Mouse (Mus musculus) G1E (cell line): ENCODE data around the gene Tbc1d10b. TPM values are rescaled to one million over a fixed set of nuclear protein-coding genes. Genes with fewer than 3 reads are reported as not detected.
"Not testable (repeated sequence)": the region's sequence is repeated elsewhere in the genome, so short reads cannot be mapped to it uniquely, and the experiment has no call there.

Experiments used
- ATAC-seq: 2 replicates; pipeline ENCODE4 v1.8.0; 2016; ENCODE audit warnings: mild to moderate bottlenecking; ENCODE audit not compliant: insufficient number of reproducible peaks, poor library complexity, low FRiP score, severe bottlenecking; ENCODE audit errors: extremely low read depth
- DNase-seq: peaks from one replicate; pipeline ENCODE4 v3.0.0; 2012; ENCODE audit warnings: low spot score
- H3K27me3 ChIP-seq: 2 replicates; pipeline ENCODE4 v1.6.1; 2012; ENCODE audit warnings: mild to moderate bottlenecking, low read length, inconsistent platforms; ENCODE audit not compliant: insufficient read depth
- H3K36me3 ChIP-seq: replicated peaks from 2 replicates; pipeline ENCODE3; 2012; ENCODE audit warnings: mild to moderate bottlenecking, inconsistent platforms
- H3K4me1 ChIP-seq: 2 replicates; pipeline ENCODE4 v1.6.1; 2012; ENCODE audit warnings: low read depth, low read length, inconsistent platforms, mixed read lengths; ENCODE audit not compliant: insufficient read depth
- H3K4me3 ChIP-seq: 2 replicates; pipeline ENCODE4 v1.5.1; 2012; ENCODE audit warnings: low read depth, mild to moderate bottlenecking, inconsistent platforms, low read length, moderate library complexity, mixed read lengths
- H3K9me3 ChIP-seq: replicated peaks from 2 replicates; pipeline ENCODE4 v1.6.1; 2012; ENCODE audit warnings: inconsistent platforms
- CTCF ChIP-seq: IDR thresholded peaks from 2 replicates; pipeline ENCODE4 v1.5.1; 2012; ENCODE audit warnings: low read depth, low read length, inconsistent platforms, mixed read lengths
- GATA1 ChIP-seq: IDR thresholded peaks from 2 replicates; pipeline ENCODE4 v1.6.1; 2012; ENCODE audit warnings: borderline replicate concordance, low read length, inconsistent platforms, mixed read lengths
- POLR2AphosphoS5 ChIP-seq: IDR thresholded peaks from 2 replicates; pipeline ENCODE4 v1.6.1; 2012; ENCODE audit warnings: low read depth, low read length, inconsistent platforms; ENCODE audit not compliant: insufficient replicate concordance
- TAL1 ChIP-seq: conservative IDR thresholded peaks from 2 replicates; pipeline ENCODE4 v1.6.1; 2012; ENCODE audit warnings: low read depth, low read length, inconsistent platforms, mixed read lengths
- polyA plus RNA-seq: library from polyadenylated mRNA; stranded (reverse); fragments of >175 nt; gene quantifications from 2 replicates; pipeline ENCODE4 v1.2.3, GENCODE M21; 2012
- total RNA-seq, 2 experiments: library from RNA; stranded (forward) in 1 of 2; stranded (reverse) in 1 of 2; fragments of 200-1000 nt in 1 of 2; fragments of >200 nt in 1 of 2; fragmentation: Nextera tagmentation in 1 of 2; gene quantifications; 2 replicates each; pipeline ENCODE4 v1.2.3; 2014 to 2017

Tbc1d10b gene
- total and polyA plus RNA-seq, 3 experiments, result 26.7 to 74.1 (median 40.1) TPM

DNA sequence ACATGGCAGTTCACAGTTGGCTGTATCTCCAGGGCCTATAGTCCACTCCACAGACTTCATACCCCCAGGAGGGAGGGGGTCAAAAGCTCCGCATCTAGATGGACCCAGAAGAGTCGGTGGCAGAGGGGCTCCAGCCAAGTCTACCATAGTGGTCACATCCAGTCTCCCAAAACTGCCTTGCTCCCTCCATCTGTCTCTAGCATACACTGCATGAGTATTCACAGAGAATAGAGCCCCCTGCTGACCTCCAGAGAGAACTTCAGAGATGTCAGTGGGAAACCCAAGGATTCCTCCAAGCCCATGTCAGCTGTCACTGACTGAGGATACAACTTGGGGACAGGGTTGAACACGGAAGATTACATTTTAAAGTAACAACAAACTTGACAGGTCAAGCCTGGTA is 22.7 kb downstream of the Tbc1d10b start:
- TF ChIP-seq TAL1 (no peak), CTCF (0 out of 2 replicates have a peak, but pooled peaks have one; percentile 13), GATA1 (no peak)
- H3K27me3 ChIP-seq, result no peaks in the 10 kb centered on the region
- no peaks in the 10 kb centered on the region for H3K9me3 ChIP-seq
- no peak for DNase-seq
- no peak for ATAC-seq
- peaks cover 86% of the 10 kb centered on the region for H3K4me1 ChIP-seq
- no peak overlapping the region for H3K4me3 ChIP-seq
- H3K36me3 ChIP-seq, result peaks cover 35% of the 10 kb centered on the region

DNA sequence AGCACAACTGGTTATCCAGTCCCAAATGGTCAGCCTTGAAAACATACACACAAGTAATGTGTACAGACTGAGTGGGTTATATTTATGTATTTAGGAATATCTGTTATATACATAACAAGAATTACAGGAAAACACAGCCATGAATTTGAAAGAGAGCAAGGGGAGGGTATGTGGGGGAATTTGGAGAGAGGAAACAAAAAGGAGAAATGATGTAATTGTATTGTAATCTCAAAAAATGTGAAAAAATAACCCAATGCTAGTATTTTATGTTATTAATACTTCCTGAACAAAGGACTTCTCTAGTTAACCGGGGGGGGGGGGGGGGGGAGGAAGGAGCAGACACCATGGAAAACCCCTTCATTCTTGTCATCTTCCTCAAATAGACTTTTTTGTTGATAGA is 23.5 kb downstream of the Tbc1d10b start:
- Histone ChIP-seq H3K9me3 (no peaks in the 10 kb centered on the region), H3K4me1 (peaks cover 87% of the 10 kb centered on the region), H3K4me3 (no peak overlapping the region), H3K36me3 (peaks cover 26% of the 10 kb centered on the region), H3K27me3 (no peaks in the 10 kb centered on the region)
- DNase-seq (no peak), ATAC-seq (no peak)
- no peak for TF ChIP-seq TAL1
- TF ChIP-seq GATA1, result no peak
- TF ChIP-seq POLR2AphosphoS5, result no peak

DNA sequence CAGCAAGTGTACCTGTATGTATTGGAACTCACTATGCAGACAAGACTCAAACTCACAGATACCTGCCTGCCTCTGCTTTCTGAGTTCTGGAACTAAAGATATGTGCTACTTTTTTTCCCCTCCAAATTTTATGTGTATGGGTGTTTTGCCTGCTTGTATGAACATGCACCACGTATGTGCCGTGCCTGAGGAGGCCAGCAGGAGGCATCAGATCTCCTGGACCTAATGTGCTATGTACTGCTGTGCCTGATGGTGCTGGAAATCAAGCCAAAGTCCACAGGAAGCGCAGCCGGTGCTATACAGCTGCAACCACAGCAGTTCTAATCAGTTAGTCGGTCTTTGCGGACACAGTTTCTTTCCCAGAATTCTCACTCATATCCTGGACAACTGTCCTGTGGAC is 24.4 kb downstream of the Tbc1d10b start:
- Histone ChIP-seq H3K9me3 (peaks cover 4% of the 10 kb centered on the region; the same call in 1 of the 2 replicates), H3K36me3 (peaks cover 18% of the 10 kb centered on the region), H3K27me3 (no peaks in the 10 kb centered on the region), H3K4me3 (no peak overlapping the region), H3K4me1 (peaks cover 79% of the 10 kb centered on the region)
- ATAC-seq (no peak), DNase-seq (no peak)
- TF ChIP-seq TAL1 (no peak), CTCF (0 out of 2 replicates have a peak, but pooled peaks have one; percentile 29), GATA1 (no peak), POLR2AphosphoS5 (no peak)

DNA sequence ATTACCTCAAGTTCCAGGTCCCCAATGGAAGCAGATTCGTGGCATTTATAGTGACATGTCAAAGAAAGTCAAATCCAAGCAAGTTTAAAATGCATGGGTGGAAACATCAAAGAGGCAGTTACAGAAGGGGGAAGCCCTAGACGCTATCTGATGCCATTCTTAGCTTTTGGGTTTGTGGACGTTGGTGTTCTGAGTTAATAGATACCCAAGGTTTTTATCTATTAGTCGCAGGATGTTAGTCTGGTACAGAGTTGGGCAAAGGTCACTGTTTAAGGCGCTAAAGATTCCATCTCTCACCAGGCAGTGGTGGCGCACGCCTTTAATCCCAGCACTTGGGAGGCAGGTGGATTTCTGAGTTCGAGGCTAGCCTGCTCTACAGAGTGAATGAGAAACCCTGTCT is 24.9 kb downstream of the Tbc1d10b start:
- H3K4me1 ChIP-seq, result peaks cover 74% of the 10 kb centered on the region
- peak; percentile 60 for DNase-seq
- TF ChIP-seq POLR2AphosphoS5 (no peak), TAL1 (peak; percentile 78)

DNA sequence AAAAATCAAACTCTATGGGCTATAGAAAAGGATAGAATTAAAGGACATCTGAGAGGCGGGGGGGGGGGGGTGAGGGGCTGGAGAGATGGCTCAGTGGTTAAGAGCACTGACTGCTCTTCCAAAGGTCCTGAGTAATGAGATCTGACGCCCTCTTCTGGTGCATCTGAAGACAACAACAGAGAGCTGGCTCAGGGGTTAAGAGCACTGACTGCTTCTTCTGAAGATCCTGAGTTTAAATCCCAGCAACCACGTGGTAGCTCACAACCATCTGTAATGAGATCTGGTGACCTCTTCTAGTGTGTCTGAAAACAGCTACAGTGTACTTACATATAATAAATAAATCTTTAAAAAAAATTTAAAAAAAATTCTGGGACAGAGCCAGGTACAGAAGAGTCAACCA is 26.5 kb downstream of the Tbc1d10b start:
- peaks cover 78% of the 10 kb centered on the region for H3K4me1 ChIP-seq
- ATAC-seq, H3K9me3 ChIP-seq, H3K27me3 ChIP-seq, H3K36me3 ChIP-seq, H3K4me3 ChIP-seq, DNase-seq: not testable (repeated sequence)

More for the DNA sequence above, 24.9 kb downstream of the Tbc1d10b start:
- Histone ChIP-seq H3K36me3 (peaks cover 13% of the 10 kb centered on the region), H3K9me3 (peaks cover 4% of the 10 kb centered on the region; the same call in 1 of the 2 replicates), H3K4me3 (no peak overlapping the region), H3K27me3 (no peaks in the 10 kb centered on the region)
- peak; percentile 58 for ATAC-seq

DNA sequence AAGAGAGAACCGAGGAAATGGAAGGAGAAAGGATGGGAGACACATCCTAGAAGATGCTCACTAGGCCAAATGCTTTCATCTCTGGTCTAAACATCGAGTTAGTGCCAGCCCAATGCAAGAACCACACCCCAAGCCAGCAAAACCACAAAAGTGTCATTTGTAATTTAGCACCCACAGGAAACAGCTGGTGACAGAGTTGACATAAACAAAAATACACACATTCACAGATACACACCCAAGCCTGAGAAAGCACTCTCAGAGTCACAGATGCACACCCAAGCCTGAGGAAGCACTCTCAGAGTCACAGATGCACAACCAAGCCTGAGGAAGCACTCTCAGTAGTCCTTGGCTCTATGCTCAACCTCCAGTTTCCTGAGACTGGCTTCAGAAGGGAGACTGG is 27.5 kb downstream of the Tbc1d10b start:
- Histone ChIP-seq H3K27me3 (no peaks in the 10 kb centered on the region), H3K4me3 (no peak overlapping the region; the same call in 1 of the 2 replicates), H3K9me3 (peaks cover 4% of the 10 kb centered on the region; the same call in 1 of the 2 replicates), H3K4me1 (peaks cover 73% of the 10 kb centered on the region), H3K36me3 (peaks cover 2% of the 10 kb centered on the region)
- DNase-seq (no peak), ATAC-seq (peak; percentile 62)
- TF ChIP-seq CTCF (no peak), GATA1 (no peak)

DNA sequence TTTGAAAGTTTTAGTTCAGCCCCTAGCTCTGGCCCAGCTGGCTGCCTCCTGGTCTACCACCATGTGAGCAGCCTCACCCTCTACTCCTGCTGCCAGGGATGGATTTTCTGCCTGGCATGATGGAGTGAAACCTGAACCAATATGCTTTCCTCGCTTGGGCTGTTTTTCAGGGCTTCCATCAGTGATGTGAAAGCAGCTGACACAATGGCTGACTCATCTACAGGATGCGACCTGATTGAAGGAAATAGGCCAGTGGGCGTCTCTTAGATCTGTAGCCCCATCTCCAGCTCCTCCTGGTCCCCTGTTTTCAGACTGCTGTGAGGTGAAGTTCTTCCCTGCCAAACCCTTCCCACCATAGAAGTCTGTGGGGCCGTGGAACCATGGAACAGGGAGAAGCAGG is 31.3 kb downstream of the Tbc1d10b start:
- H3K36me3 ChIP-seq, result peaks cover 2% of the 10 kb centered on the region
- H3K4me1 ChIP-seq, result peaks cover 54% of the 10 kb centered on the region
- no peaks in the 10 kb centered on the region for H3K27me3 ChIP-seq
- peaks cover 4% of the 10 kb centered on the region; the same call in 1 of the 2 replicates for H3K9me3 ChIP-seq
- H3K4me3 ChIP-seq, result no peak overlapping the region
- DNase-seq (no peak), ATAC-seq (no peak)
- no peak for TF ChIP-seq POLR2AphosphoS5
- no peak for TF ChIP-seq TAL1
- no peak for TF ChIP-seq GATA1
- no peak for TF ChIP-seq CTCF
